In the genomic region with DNA sequence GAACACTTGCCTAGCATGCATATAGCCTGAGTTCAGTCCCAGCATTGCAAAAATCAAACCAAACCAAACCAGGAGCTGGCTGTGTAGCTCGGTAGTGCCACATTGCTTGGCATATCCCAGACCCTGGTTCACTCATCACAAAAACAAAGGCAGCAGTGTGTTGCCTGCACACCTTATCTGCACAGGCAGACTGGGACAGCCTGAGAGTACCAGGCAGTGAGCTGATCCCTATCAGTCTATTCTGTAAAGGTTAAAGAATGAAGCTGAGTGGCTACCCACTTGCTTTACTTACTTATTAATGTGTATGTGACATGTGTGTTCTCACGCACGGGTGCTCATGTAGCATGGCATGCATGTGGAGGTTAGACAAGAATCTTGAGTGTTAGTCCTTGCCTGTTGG, we compare ENCODE assay signal across 21 mouse cellular contexts. TPM values are rescaled to one million over a fixed set of nuclear protein-coding genes. Genes with fewer than 3 reads are reported as not detected.
DNase-seq lines count a peak whose midpoint lies in the region; ATAC-seq and TF ChIP-seq lines count a peak whose summit lies in the region.
"Had no signal": no experiment of that assay in that cellular context is flagged by ENCODE, and none has a peak within 500 bp of the region (broad histone marks: within the 10 kb centered on the region; RNA-seq: fewer than 3 reads in every experiment).

No protein-coding gene starts in this region.

- TF ChIP-seq POLR2A in MEL (IDR thresholded peaks at IDR 0.05; ENCODE audit: control insufficient read depth in 1 of 2, insufficient read depth in 1 of 2, low read depth in 1 of 2, low read length in 2 of 2, poor library complexity in 1 of 2): no peak

- H3K36me3 ChIP-seq in G1E (replicated peaks) (peaks cover 49% of the 10 kb centered on the region), MEL (ENCODE audit: control insufficient read depth in 1 of 2, insufficient read depth in 2 of 2, low read length in 2 of 2) (peaks cover 2 to 35% of the 10 kb centered on the region in 2 experiments; a peak in 2 of 4 replicates)
- no peaks in the 10 kb centered on the region for H3K36me3 ChIP-seq in liver, embryonic 13.5 days
- H3K36me3 ChIP-seq in liver, postnatal 0 days (replicated peaks; ENCODE audit: insufficient read depth, low read length): no peaks in the 10 kb centered on the region; the same call in 1 of the 2 replicates
- H3K36me3 ChIP-seq in hindbrain, embryonic 12.5 days: no peaks in the 10 kb centered on the region
- no peaks in the 10 kb centered on the region for H3K36me3 ChIP-seq in midbrain, embryonic 11.5 days (ENCODE audit: control insufficient read depth, insufficient read depth, low read length)
- H3K36me3 ChIP-seq: embryonic facial prominence, embryonic 15.5 days; forebrain, embryonic 10.5 days; forebrain, embryonic 15.5 days had no signal

- peak; percentile 54 for ATAC-seq in G1E (ENCODE audit: extremely low read depth, insufficient number of reproducible peaks, low FRiP score, poor library complexity, severe bottlenecking)
- ATAC-seq in liver, embryonic 13.5 days (ENCODE audit: low read depth): peak; percentile 80
- 0 out of 2 replicates have a peak, but pooled peaks have one; percentile 27 for ATAC-seq in liver, postnatal 0 days
- no peak for ATAC-seq in hindbrain, embryonic 12.5 days (ENCODE audit: low FRiP score)
- no peak for ATAC-seq in midbrain, embryonic 11.5 days (ENCODE audit: low FRiP score)
- ATAC-seq: forebrain, embryonic 15.5 days had no signal

- peak; percentile 51 to 71 for TF ChIP-seq EP300 in MEL (IDR thresholded peaks at IDR 0.05; ENCODE audit: low read depth in 1 of 2, low read length in 2 of 2)
- no peak for TF ChIP-seq EP300 in liver, postnatal 0 days (IDR thresholded peaks at IDR 0.05; ENCODE audit: low read depth)

- TF ChIP-seq RAD21 in MEL (IDR thresholded peaks at IDR 0.05; ENCODE audit: low read depth, low read length): no peak

- H3K4me1 ChIP-seq in G1E (ENCODE audit: insufficient read depth, low read depth, low read length) (peaks cover 74% of the 10 kb centered on the region), MEL (ENCODE audit: control insufficient read depth in 1 of 2, insufficient read depth in 2 of 2, low read length in 2 of 2) (peaks cover 19 to 34% of the 10 kb centered on the region in 2 experiments)
- peaks cover 82% of the 10 kb centered on the region for H3K4me1 ChIP-seq in liver, embryonic 13.5 days (replicated peaks)
- H3K4me1 ChIP-seq in liver, postnatal 0 days (ENCODE audit: insufficient read depth): peaks cover 33% of the 10 kb centered on the region
- peaks cover 15% of the 10 kb centered on the region for H3K4me1 ChIP-seq in hindbrain, embryonic 12.5 days
- H3K4me1 ChIP-seq in midbrain, embryonic 11.5 days (ENCODE audit: control insufficient read depth, insufficient read depth, low read length): peaks cover 5% of the 10 kb centered on the region

- no peak overlapping the region for H3K27ac ChIP-seq in MEL (ENCODE audit: control insufficient read depth, low read depth, low read length)
- peak overlapping the region; percentile 48 for H3K27ac ChIP-seq in liver, embryonic 13.5 days
- no peak overlapping the region for H3K27ac ChIP-seq in liver, postnatal 0 days (ENCODE audit: low read depth)
- H3K27ac ChIP-seq in hindbrain, embryonic 12.5 days: no peak overlapping the region
- H3K27ac ChIP-seq in midbrain, embryonic 11.5 days (ENCODE audit: low read depth, low read length): no peak overlapping the region
- H3K27ac ChIP-seq: embryonic facial prominence, embryonic 15.5 days; forebrain, embryonic 10.5 days; forebrain, embryonic 15.5 days; heart, adult 2 months; hindbrain, embryonic 14.5 days had no signal

- H3K27me3 ChIP-seq in G1E (ENCODE audit: insufficient read depth, low read length) (no peaks in the 10 kb centered on the region), MEL (ENCODE audit: control insufficient read depth in 1 of 2, insufficient read depth in 2 of 2, low read length in 2 of 2) (no peaks in the 10 kb centered on the region; a peak in 1 of 4 replicates)
- no peaks in the 10 kb centered on the region for H3K27me3 ChIP-seq in liver, embryonic 13.5 days
- no peaks in the 10 kb centered on the region for H3K27me3 ChIP-seq in liver, postnatal 0 days (ENCODE audit: insufficient read depth, low read length)
- no peaks in the 10 kb centered on the region for H3K27me3 ChIP-seq in hindbrain, embryonic 12.5 days
- H3K27me3 ChIP-seq in midbrain, embryonic 11.5 days (ENCODE audit: control insufficient read depth, insufficient read depth, low read length): no peaks in the 10 kb centered on the region
- H3K27me3 ChIP-seq: embryonic facial prominence, embryonic 15.5 days; forebrain, embryonic 15.5 days; heart, embryonic 12.5 days had no signal

- H3K9me3 ChIP-seq in G1E (replicated peaks) (no peaks in the 10 kb centered on the region), MEL (replicated peaks; ENCODE audit: insufficient read depth, low read length) (no peaks in the 10 kb centered on the region)
- no peaks in the 10 kb centered on the region for H3K9me3 ChIP-seq in liver, embryonic 13.5 days (replicated peaks)
- no peaks in the 10 kb centered on the region for H3K9me3 ChIP-seq in liver, postnatal 0 days (ENCODE audit: low read length)
- H3K9me3 ChIP-seq in hindbrain, embryonic 12.5 days (replicated peaks): no peaks in the 10 kb centered on the region
- H3K9me3 ChIP-seq in midbrain, embryonic 11.5 days (ENCODE audit: control insufficient read depth, low read length): no peaks in the 10 kb centered on the region
- H3K9me3 ChIP-seq: embryonic facial prominence, embryonic 15.5 days; forebrain, embryonic 10.5 days; forebrain, embryonic 15.5 days; heart, embryonic 12.5 days had no signal

- WGBS in liver, embryonic 13.5 days (ENCODE audit: insufficient replicate concordance): 52% methylated on average over 3 of the region's 3 CpGs
- WGBS in liver, postnatal 0 days (ENCODE audit: insufficient replicate concordance): 74% methylated on average over 3 of the region's 3 CpGs
- 93% methylated on average over 3 of the region's 3 CpGs for whole genome bisulfite sequencing in hindbrain, embryonic 12.5 days
- 92% methylated on average over 3 of the region's 3 CpGs for WGBS in midbrain, embryonic 11.5 days

- peak; percentile 29 for DNase-seq in G1E (ENCODE audit: low spot score)
- DNase-seq in MEL (ENCODE audit: low read depth, low spot score): peak; percentile 46
- DNase-seq in liver, embryonic 13.5 days: peak; percentile 47
- no peak for DNase-seq in liver, postnatal 0 days
- no peak for DNase-seq in midbrain, embryonic 11.5 days (ENCODE audit: low spot score, missing footprints)
- DNase-seq in left cerebral cortex, postnatal 36 days (ENCODE audit: low spot score in 2 of 2): no peak
- no peak for DNase-seq in kidney, adult 9 months
- DNase-seq: adrenal gland, postnatal 10 days; cerebellum, adult 11 months; cerebellum, adult 8-10 months; cerebellum, postnatal 14 days; embryo, embryonic 11 days; gastrocnemius, postnatal 14 days; heart, adult 2 months had no signal

- no peak overlapping the region for H3K9ac ChIP-seq in MEL (ENCODE audit: control insufficient read depth, low read depth, low read length, poor library complexity, severe bottlenecking)
- no peak overlapping the region for H3K9ac ChIP-seq in liver, embryonic 13.5 days
- no peak overlapping the region for H3K9ac ChIP-seq in liver, postnatal 0 days (replicated peaks)
- H3K9ac ChIP-seq in hindbrain, embryonic 12.5 days: no peak overlapping the region
- H3K9ac ChIP-seq in midbrain, embryonic 11.5 days (ENCODE audit: low read length): no peak overlapping the region
- H3K9ac ChIP-seq: embryonic facial prominence, embryonic 15.5 days; forebrain, embryonic 15.5 days; heart, embryonic 12.5 days; hindbrain, embryonic 14.5 days had no signal

- H3K4me3 ChIP-seq in G1E (ENCODE audit: low read depth, low read length): peak overlapping the region; percentile 59; the same call in 1 of the 2 replicates
- H3K4me3 ChIP-seq in MEL (ENCODE audit: control insufficient read depth in 1 of 2, insufficient read depth in 1 of 2, low read depth in 2 of 2, low read length in 2 of 2): no peak overlapping the region
- H3K4me3 ChIP-seq in liver, embryonic 13.5 days (replicated peaks): no peak overlapping the region
- no peak overlapping the region for H3K4me3 ChIP-seq in liver, postnatal 0 days (ENCODE audit: low read depth, low read length)
- H3K4me3 ChIP-seq in hindbrain, embryonic 12.5 days: no peak overlapping the region
- H3K4me3 ChIP-seq in midbrain, embryonic 11.5 days (ENCODE audit: low read depth, low read length): no peak overlapping the region
- H3K4me3 ChIP-seq: embryonic facial prominence, embryonic 15.5 days; erythroblast, embryonic 14.5 days; forebrain, embryonic 10.5 days; forebrain, embryonic 15.5 days; heart, adult 2 months; heart, embryonic 12.5 days had no signal

- TF ChIP-seq CTCF in G1E (IDR thresholded peaks at IDR 0.05; ENCODE audit: low read depth, low read length) (no peak), MEL (IDR thresholded peaks at IDR 0.05 in 2 of 3, conservative IDR thresholded peaks at IDR 0.05 in 1 of 3; ENCODE audit: control insufficient read depth in 1 of 3, insufficient read depth in 1 of 3, low read depth in 2 of 3, low read length in 3 of 3, poor library complexity in 1 of 3, severe bottlenecking in 1 of 3) (no peak)
- no peak for TF ChIP-seq CTCF in liver, postnatal 0 days (IDR thresholded peaks at IDR 0.05; ENCODE audit: low read depth)

- intact Hi-C loops in left cerebral cortex, postnatal 36 days (cut with DNase I): no loop called here

- H3K4me2 ChIP-seq in liver, embryonic 13.5 days: peak overlapping the region; percentile 13; the same call in 1 of the 2 replicates
- no peak overlapping the region for H3K4me2 ChIP-seq in liver, postnatal 0 days (ENCODE audit: low read depth, low read length)
- no peak overlapping the region for H3K4me2 ChIP-seq in hindbrain, embryonic 12.5 days (replicated peaks)
- H3K4me2 ChIP-seq in midbrain, embryonic 11.5 days: no peak overlapping the region
- H3K4me2 ChIP-seq: embryonic facial prominence, embryonic 15.5 days; forebrain, embryonic 15.5 days; heart, embryonic 12.5 days; hindbrain, embryonic 14.5 days had no signal

- H3K79me2 ChIP-seq in MEL (ENCODE audit: control insufficient read depth, insufficient read depth, low read length, poor library complexity): peaks cover 32% of the 10 kb centered on the region

RNA-seq across cellular contexts. Expression of a gene that starts 4.7 kb away (rescaled TPM):
- 50.5 and 74.9 TPM in 2 replicates for total RNA-seq in G1E (2014; fragmentation: Nextera tagmentation)
- 30.4 and 37.2 TPM in 2 replicates for total RNA-seq in G1E (2017)
- polyA plus RNA-seq in G1E (2012): 6.7 and 8.2 TPM in 2 replicates
- 18.3 and 20.0 TPM in 2 replicates for total RNA-seq in MEL (2012; rRNA removed)
- 10 to 100 TPM in 1 of 2 experiments, not detected in 1; 16.4 TPM for polyA plus RNA-seq in MEL (2012; ENCODE audit: insufficient read depth in 1 of 2, insufficient read length in 2 of 2, low read depth in 1 of 2, low replicate concordance in 2 of 2, missing spikeins in 1 of 2)
- polyA plus RNA-seq in liver, embryonic 13.5 days (2015; fragmentation: Nextera tagmentation; extraction: Ambion mirVana): 11.8 and 14.1 TPM in 2 replicates
- 9.2 and 9.8 TPM in 2 replicates for polyA plus RNA-seq in liver, postnatal 0 days (2015; fragmentation: Nextera tagmentation; extraction: Ambion mirVana)
- polyA plus RNA-seq in hindbrain, embryonic 12.5 days (2016; fragmentation: Nextera tagmentation; extraction: Ambion mirVana): 43.1 and 46.6 TPM in 2 replicates
- polyA plus RNA-seq in midbrain, embryonic 11.5 days (2014; fragmentation: Nextera tagmentation; extraction: Ambion mirVana): 26.5 and 27.8 TPM in 2 replicates
- total RNA-seq in left cerebral cortex, postnatal 36 days (2021): 10 to 100 TPM; 43.4 to 54.4 TPM

RNA-seq across cellular contexts. Expression of a gene that starts 15.0 kb away (rescaled TPM):
- total RNA-seq in G1E (2014; fragmentation: Nextera tagmentation): 68.4 and 79.6 TPM in 2 replicates
- 26.1 and 38.1 TPM in 2 replicates for total RNA-seq in G1E (2017)
- polyA plus RNA-seq in G1E (2012): 61.7 and 77.8 TPM in 2 replicates
- total RNA-seq in MEL (2012; rRNA removed): 3.4 and 4.7 TPM in 2 replicates
- 10 to 100 TPM in 1 of 2 experiments, not detected in 1; 17.5 TPM for polyA plus RNA-seq in MEL (2012; ENCODE audit: insufficient read depth in 1 of 2, insufficient read length in 2 of 2, low read depth in 1 of 2, low replicate concordance in 2 of 2, missing spikeins in 1 of 2)
- polyA plus RNA-seq in liver, embryonic 13.5 days (2015; fragmentation: Nextera tagmentation; extraction: Ambion mirVana): 5.7 and 6.9 TPM in 2 replicates
- 4.1 and 4.5 TPM in 2 replicates for polyA plus RNA-seq in liver, postnatal 0 days (2015; fragmentation: Nextera tagmentation; extraction: Ambion mirVana)
- polyA plus RNA-seq in hindbrain, embryonic 12.5 days (2016; fragmentation: Nextera tagmentation; extraction: Ambion mirVana): 18.7 and 19.9 TPM in 2 replicates
- 10.8 and 11.5 TPM in 2 replicates for polyA plus RNA-seq in midbrain, embryonic 11.5 days (2014; fragmentation: Nextera tagmentation; extraction: Ambion mirVana)
- total RNA-seq in left cerebral cortex, postnatal 36 days (2021): 10 to 100 TPM; 86.5 to 94.8 TPM

Comparison
In these comparisons a context has a peak if more than half of its experiments do, and no peak if none do; other contexts are left out.
1. DNase-seq: peak in G1E (single experiment), MEL (single experiment) and liver, embryonic 13.5 days (single experiment); none in liver, postnatal 0 days (single experiment), midbrain, embryonic 11.5 days (single experiment), left cerebral cortex, postnatal 36 days (0 of 2) and kidney, adult 9 months (single experiment).
2. ATAC-seq: peak in G1E (single experiment), liver, embryonic 13.5 days (single experiment) and liver, postnatal 0 days (single experiment); none in hindbrain, embryonic 12.5 days (single experiment) and midbrain, embryonic 11.5 days (single experiment).